15 mouse cellular contexts compared by ENCODE assay signal in genomic region chr6:40431356-40431755, GRCm38 (mm10). TPM values are rescaled to one million over a fixed set of nuclear protein-coding genes. Genes with fewer than 3 reads are reported as not detected.
DNase-seq lines count a peak whose midpoint lies in the region; ATAC-seq lines count a peak whose summit lies in the region.
"Had no signal": no experiment of that assay in that cellular context is flagged by ENCODE, and none has a peak within 500 bp of the region (broad histone marks: within the 10 kb centered on the region; RNA-seq: fewer than 3 reads in every experiment).

No protein-coding gene starts in this region.

- peaks cover 59% of the 10 kb centered on the region for H3K4me1 ChIP-seq in hindbrain, embryonic 15.5 days (replicated peaks)
- peaks cover 18% of the 10 kb centered on the region for H3K4me1 ChIP-seq in hindbrain, embryonic 12.5 days
- H3K4me1 ChIP-seq in forebrain, embryonic 14.5 days (ENCODE audit: control insufficient read depth, insufficient read depth, low read length): peaks cover 43% of the 10 kb centered on the region

- H3K27ac ChIP-seq in hindbrain, embryonic 15.5 days (replicated peaks): peak overlapping the region; percentile 37; the same call in 1 of the 2 replicates
- H3K27ac ChIP-seq in hindbrain, embryonic 12.5 days: no peak overlapping the region
- H3K27ac ChIP-seq in forebrain, embryonic 14.5 days (ENCODE audit: low read depth, low read length): peak overlapping the region; percentile 85
- H3K27ac ChIP-seq: embryonic facial prominence, embryonic 12.5 days; limb, embryonic 15.5 days had no signal

- peak; percentile 56 for DNase-seq in 3T3-L1 (ENCODE audit: low read depth, low spot score)
- DNase-seq in adrenal gland, postnatal 14 days: peak; percentile 51
- peak; percentile 80 for DNase-seq in forebrain, embryonic 14.5 days (ENCODE audit: low spot score)
- no peak for DNase-seq in spleen, postnatal 36 days (ENCODE audit: low spot score in 2 of 2)
- DNase-seq in heart, postnatal 25 days (ENCODE audit: low spot score): no peak
- DNase-seq in right cerebral cortex, postnatal 14 days: no peak
- DNase-seq: gastrocnemius, postnatal 14 days; thymus, postnatal 14 days had no signal

- no peak overlapping the region for H3K4me2 ChIP-seq in hindbrain, embryonic 15.5 days
- H3K4me2 ChIP-seq in hindbrain, embryonic 12.5 days (replicated peaks): no peak overlapping the region
- peak overlapping the region; percentile 79 for H3K4me2 ChIP-seq in forebrain, embryonic 14.5 days (ENCODE audit: low read length)
- H3K4me2 ChIP-seq: embryonic facial prominence, embryonic 12.5 days; limb, embryonic 15.5 days had no signal

- H3K27me3 ChIP-seq in hindbrain, embryonic 15.5 days: no peaks in the 10 kb centered on the region
- H3K27me3 ChIP-seq in hindbrain, embryonic 12.5 days: no peaks in the 10 kb centered on the region
- H3K27me3 ChIP-seq in forebrain, embryonic 14.5 days (replicated peaks; ENCODE audit: control insufficient read depth, insufficient read depth, low read length): no peaks in the 10 kb centered on the region
- H3K27me3 ChIP-seq: CH12.LX; embryonic facial prominence, embryonic 12.5 days; limb, embryonic 15.5 days had no signal

- H3K9me3 ChIP-seq in hindbrain, embryonic 15.5 days: no peaks in the 10 kb centered on the region
- H3K9me3 ChIP-seq in hindbrain, embryonic 12.5 days (replicated peaks): no peaks in the 10 kb centered on the region
- no peaks in the 10 kb centered on the region for H3K9me3 ChIP-seq in forebrain, embryonic 14.5 days (replicated peaks; ENCODE audit: control insufficient read depth, low read length)
- H3K9me3 ChIP-seq: embryonic facial prominence, embryonic 12.5 days; limb, embryonic 15.5 days had no signal

- 54% methylated on average over 4 of the region's 4 CpGs for WGBS in hindbrain, embryonic 15.5 days
- WGBS in hindbrain, embryonic 12.5 days: 57% methylated on average over 4 of the region's 4 CpGs
- WGBS in forebrain, embryonic 14.5 days: 48% methylated on average over 4 of the region's 4 CpGs

- H3K9ac ChIP-seq in hindbrain, embryonic 15.5 days: no peak overlapping the region
- H3K9ac ChIP-seq in hindbrain, embryonic 12.5 days: no peak overlapping the region
- H3K9ac ChIP-seq in forebrain, embryonic 14.5 days (ENCODE audit: low read length): 0 out of 2 replicates have a peak overlapping the region, but pooled peaks have one; percentile 35
- H3K9ac ChIP-seq: embryonic facial prominence, embryonic 12.5 days; limb, embryonic 15.5 days had no signal

- no peak for ATAC-seq in hindbrain, embryonic 15.5 days (ENCODE audit: low FRiP score, low read depth)
- no peak for ATAC-seq in hindbrain, embryonic 12.5 days (ENCODE audit: low FRiP score)
- ATAC-seq in forebrain, embryonic 14.5 days: peak; percentile 12; the same call in 1 of the 2 replicates

- no peaks in the 10 kb centered on the region for H3K36me3 ChIP-seq in hindbrain, embryonic 15.5 days
- H3K36me3 ChIP-seq in hindbrain, embryonic 12.5 days: no peaks in the 10 kb centered on the region
- H3K36me3 ChIP-seq in forebrain, embryonic 14.5 days (ENCODE audit: control insufficient read depth, insufficient read depth, low read length): no peaks in the 10 kb centered on the region
- H3K36me3 ChIP-seq: embryonic facial prominence, embryonic 12.5 days; limb, embryonic 15.5 days had no signal

- no peak overlapping the region for H3K4me3 ChIP-seq in hindbrain, embryonic 15.5 days
- H3K4me3 ChIP-seq in hindbrain, embryonic 12.5 days: no peak overlapping the region
- no peak overlapping the region for H3K4me3 ChIP-seq in forebrain, embryonic 14.5 days (ENCODE audit: low read depth, low read length)
- H3K4me3 ChIP-seq: embryonic facial prominence, embryonic 12.5 days; limb, embryonic 15.5 days had no signal

- intact Hi-C loops in heart, postnatal 25 days (cut with DNase I): no loop called here

RNA-seq across cellular contexts. Expression of gene E330009J07Rik, which starts 4.6 kb away (rescaled TPM):
- polyA plus RNA-seq in hindbrain, embryonic 15.5 days (2015; fragmentation: Nextera tagmentation; extraction: Ambion mirVana): 15.9 and 16.9 TPM in 2 replicates
- polyA plus RNA-seq in hindbrain, embryonic 12.5 days (2016; fragmentation: Nextera tagmentation; extraction: Ambion mirVana): 18.7 and 19.9 TPM in 2 replicates
- total RNA-seq in adrenal gland, postnatal 14 days (2021): 14.3 and 17.9 TPM in 2 replicates
- polyA plus RNA-seq in forebrain, embryonic 14.5 days (2014; fragmentation: Nextera tagmentation; extraction: Ambion mirVana): 35.8 and 38.7 TPM in 2 replicates
- total RNA-seq in heart, postnatal 25 days (2021): 1 to 10 TPM; 2.7 to 4.0 TPM

RNA-seq across cellular contexts. Expression of gene Wee2, which starts 7.5 kb away (rescaled TPM):
- polyA plus RNA-seq in hindbrain, embryonic 15.5 days (2015; fragmentation: Nextera tagmentation; extraction: Ambion mirVana): 0.18 and 0.33 TPM in 2 replicates
- polyA plus RNA-seq in hindbrain, embryonic 12.5 days (2016; fragmentation: Nextera tagmentation; extraction: Ambion mirVana): 0.29 TPM in 1 of 2 replicates, not detected in the other
- total RNA-seq in adrenal gland, postnatal 14 days (2021): not detected in 2 replicates
- 0.07 and 0.23 TPM in 2 replicates for polyA plus RNA-seq in forebrain, embryonic 14.5 days (2014; fragmentation: Nextera tagmentation; extraction: Ambion mirVana)
- total RNA-seq in heart, postnatal 25 days (2021): not detected
- total RNA-seq: adrenal gland, adult 18-20 months; CH12.LX; gastrocnemius, postnatal 14 days had no signal
- polyA plus RNA-seq: embryonic facial prominence, embryonic 12.5 days; kidney, embryonic 16.5 days; limb, embryonic 15.5 days had no signal

RNA-seq across cellular contexts. Expression of gene Ssbp1, which starts 39.8 kb away (rescaled TPM):
- polyA plus RNA-seq in hindbrain, embryonic 15.5 days (2015; fragmentation: Nextera tagmentation; extraction: Ambion mirVana): 96.6 and 103 TPM in 2 replicates
- 150 and 156 TPM in 2 replicates for polyA plus RNA-seq in hindbrain, embryonic 12.5 days (2016; fragmentation: Nextera tagmentation; extraction: Ambion mirVana)
- total RNA-seq in adrenal gland, postnatal 14 days (2021): 59.2 and 74.6 TPM in 2 replicates
- polyA plus RNA-seq in forebrain, embryonic 14.5 days (2014; fragmentation: Nextera tagmentation; extraction: Ambion mirVana): 116 and 140 TPM in 2 replicates
- 10 to 100 TPM; 33.0 to 33.8 TPM for total RNA-seq in heart, postnatal 25 days (2021)

RNA-seq across cellular contexts. Expression of gene Tas2r137, which starts 59.7 kb away (rescaled TPM):
- polyA plus RNA-seq in hindbrain, embryonic 15.5 days (2015; fragmentation: Nextera tagmentation; extraction: Ambion mirVana): not detected in 2 replicates
- not detected in 2 replicates for polyA plus RNA-seq in hindbrain, embryonic 12.5 days (2016; fragmentation: Nextera tagmentation; extraction: Ambion mirVana)
- total RNA-seq in adrenal gland, postnatal 14 days (2021): not detected in 2 replicates
- polyA plus RNA-seq in forebrain, embryonic 14.5 days (2014; fragmentation: Nextera tagmentation; extraction: Ambion mirVana): not detected in 2 replicates
- total RNA-seq in heart, postnatal 25 days (2021): not detected
- total RNA-seq: adrenal gland, adult 18-20 months; CH12.LX; gastrocnemius, postnatal 14 days had no signal
- polyA plus RNA-seq: embryonic facial prominence, embryonic 12.5 days; kidney, embryonic 16.5 days; limb, embryonic 15.5 days had no signal

Comparison
In these comparisons a context has a peak if more than half of its experiments do, and no peak if none do; other contexts are left out.
1. DNase-seq: peak in 3T3-L1 (single experiment), adrenal gland, postnatal 14 days (single experiment) and forebrain, embryonic 14.5 days (single experiment); none in spleen, postnatal 36 days (0 of 2), heart, postnatal 25 days (single experiment) and right cerebral cortex, postnatal 14 days (single experiment).